Mouse (Mus musculus) gastrocnemius, postnatal 36 days (tissue): Measurements from ENCODE around the gene Hnrnpf. TPM values are rescaled to one million over a fixed set of nuclear protein-coding genes. Genes with fewer than 3 reads are reported as not detected.

Experiments used
- DNase-seq, 2 experiments: peaks; one replicate each; pipeline ENCODE4 v3.0.0; 2022
- intact Hi-C: fragments of 180-260 bp; cut with DNase I; formaldehyde crosslinking; loops from one replicate; pipeline ENCODE4 v1.15.1; 2025
- microRNA-seq, 2 experiments: library from miRNA; unstranded; fragments of <30 nt; microRNA quantifications; one replicate each; pipeline ENCODE4 v1.2.0; 2021
- total RNA-seq, 2 experiments: library from RNA; stranded (reverse); gene quantifications; 2 replicates each; pipeline ENCODE4 v1.2.3; 2021

Gene Hnrnpf
- total RNA-seq, 2 experiments from 2014 or later: 83.2 to 98.9 TPM

DNA sequence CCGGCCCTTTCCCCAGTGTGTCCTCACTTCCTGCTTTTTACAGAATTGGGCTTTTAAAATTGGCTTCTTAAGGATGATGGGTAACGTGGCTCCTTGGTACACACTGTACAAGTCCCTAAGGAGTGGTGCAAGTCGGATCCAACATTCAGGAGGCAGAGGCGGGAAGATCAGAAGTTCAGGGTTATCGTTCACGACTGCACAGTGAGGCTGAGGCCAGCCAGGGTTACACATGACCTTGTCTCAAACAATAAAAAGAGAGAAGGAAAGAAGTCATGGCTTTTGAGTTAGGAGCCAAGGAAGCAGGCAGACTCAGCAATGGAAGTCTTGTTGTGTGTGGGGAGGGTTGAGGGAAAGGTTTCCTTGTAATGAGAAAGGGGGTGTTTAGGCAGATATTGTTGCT is 56.0 kb downstream of the Hnrnpf start:
- intact Hi-C loops: no loop called here
- no peak for DNase-seq

DNA sequence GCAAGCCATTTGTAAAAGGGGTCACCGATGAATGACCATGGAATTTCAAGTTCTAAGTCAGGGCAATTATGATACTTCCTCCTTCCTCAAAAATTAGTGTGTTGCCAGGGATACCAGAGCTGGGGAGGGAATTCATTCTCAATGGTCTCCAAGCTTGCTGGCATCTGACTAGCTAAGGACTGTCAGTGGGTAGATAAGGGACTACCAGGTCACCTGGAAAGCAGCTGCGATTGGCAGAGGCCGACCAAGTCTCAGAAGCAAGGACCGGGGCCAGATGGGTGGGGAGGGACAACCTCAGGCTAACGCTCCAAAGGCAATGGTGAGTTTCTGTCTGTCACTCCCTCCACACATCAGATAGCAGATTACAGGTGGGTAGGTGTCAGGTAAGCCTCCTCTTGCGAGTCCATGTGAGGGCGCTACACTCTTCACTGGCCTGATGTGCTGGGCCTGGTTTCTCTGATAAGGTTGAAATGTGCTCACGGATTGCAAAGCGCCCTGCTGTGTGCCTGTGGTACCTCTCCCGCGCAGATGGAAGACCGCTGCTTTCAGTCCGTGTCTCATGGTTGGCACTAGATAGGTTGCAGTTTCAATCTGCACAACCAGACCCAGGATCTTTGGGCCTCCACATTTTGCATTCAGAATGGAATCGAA is 56.9 kb downstream of the Hnrnpf start:
- intact Hi-C loops: no loop called here
- DNase-seq: no peak

DNA sequence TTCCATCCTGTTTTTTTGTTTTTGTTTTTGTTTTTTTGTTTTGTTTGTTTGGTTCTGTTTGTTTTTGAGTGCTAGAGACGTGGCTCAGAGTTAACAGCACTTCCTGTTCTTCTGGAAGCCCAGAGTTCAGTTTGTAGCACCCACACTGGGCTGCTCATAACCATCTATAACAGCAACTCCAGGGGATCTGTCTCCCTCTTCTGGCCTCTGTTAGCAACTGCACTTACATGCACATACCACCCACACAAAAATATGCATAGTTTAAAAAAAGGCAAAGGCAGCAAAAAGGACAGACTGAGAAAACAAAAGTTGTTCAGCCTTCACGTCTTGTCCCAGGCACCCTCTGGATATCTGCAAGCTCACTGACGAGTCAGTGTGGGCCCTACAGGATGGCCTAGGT is 63.1 kb downstream of the Hnrnpf start:
- no peak for DNase-seq
- intact Hi-C loops: no loop called here

DNA sequence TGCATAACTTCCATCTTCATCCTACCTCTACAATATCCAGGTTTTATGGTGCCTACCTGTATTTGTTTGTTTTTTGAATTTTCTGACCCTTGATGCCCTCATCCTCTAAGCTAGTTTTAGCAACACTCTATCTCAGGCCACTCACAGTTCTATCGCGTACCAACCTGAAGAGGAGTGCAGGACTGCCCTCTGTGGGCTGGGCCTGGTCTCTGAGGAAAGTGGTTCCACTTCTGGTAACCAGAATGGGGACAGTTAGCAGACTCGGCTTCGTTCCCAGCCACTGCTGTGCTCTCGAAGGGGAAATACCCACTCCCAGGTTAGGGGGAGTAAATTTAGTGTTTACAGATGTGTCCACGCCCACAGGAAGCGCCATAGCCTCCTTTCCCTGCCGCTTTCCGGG is 66.6 kb downstream of the Hnrnpf start:
- intact Hi-C loops: no loop called here
- no peak for DNase-seq

Small RNA genes within 50 kb of the gene (microRNA-seq; reads per million reads assigned to microRNA genes)
- 0 reads per million in 2 experiments for gene Gm25535

Other genes with a start within 250 kb of the Hnrnpf start
- 10 to 100 TPM; 35.0 to 35.2 TPM for gene Zfp637, start 59.1 kb upstream of the Hnrnpf start, total RNA-seq
- gene Zfp239, start 38.2 kb upstream of the Hnrnpf start, total RNA-seq: under 1 TPM; 0.23 to 0.37 TPM
- not detected for gene Fxyd4, start 37.4 kb downstream of the Hnrnpf start, total RNA-seq
- gene Rasgef1a, start 111.1 kb downstream of the Hnrnpf start, total RNA-seq: under 1 TPM; 0.10 to 0.15 TPM
- 10 to 100 TPM; 25.3 to 25.9 TPM for gene Csgalnact2, start 238.8 kb downstream of the Hnrnpf start, total RNA-seq